Mouse (Mus musculus): ENCODE data around the gene Setd7.
"Not testable (repeated sequence)": the region's sequence is repeated elsewhere in the genome, so short reads cannot be mapped to it uniquely, and the experiment has no call there.

Setd7 gene

DNA sequence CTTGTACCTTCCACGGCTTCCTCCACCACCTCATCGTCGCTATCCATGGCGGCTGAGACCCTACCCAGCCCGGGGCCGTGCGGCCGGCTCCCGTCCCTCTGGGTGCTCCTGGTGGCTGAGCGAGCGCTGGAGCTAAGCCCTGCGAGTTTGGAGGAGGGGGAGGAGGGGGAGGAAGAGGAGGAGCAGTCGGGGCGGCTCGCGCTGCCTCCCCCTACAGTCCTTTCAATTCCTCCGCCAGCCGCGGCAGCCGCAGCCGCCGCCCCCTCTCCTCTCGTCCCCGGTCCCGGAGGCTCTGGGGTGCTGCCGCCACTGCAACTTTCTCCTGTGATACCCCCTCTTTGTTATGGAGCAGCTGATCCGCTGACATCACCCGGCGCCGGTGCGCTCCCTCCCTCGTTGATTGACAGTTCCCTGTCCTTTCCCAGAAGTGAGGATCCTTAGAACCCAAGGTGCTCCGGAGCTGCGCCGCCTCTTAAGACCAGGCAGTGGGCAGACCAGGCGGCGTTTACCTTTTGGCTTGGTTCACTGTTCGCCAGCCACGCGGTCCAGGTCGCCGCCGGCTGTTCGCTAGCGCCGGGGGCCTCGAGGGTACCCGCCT is at the start of gene Setd7:
Gene Setd7, minus strand, starts transcription at position 369 of the 598 bp plus-strand sequence.
- no peak for DNase-seq (ENCODE audit: extremely low read depth, low read depth, low spot score)

DNA sequence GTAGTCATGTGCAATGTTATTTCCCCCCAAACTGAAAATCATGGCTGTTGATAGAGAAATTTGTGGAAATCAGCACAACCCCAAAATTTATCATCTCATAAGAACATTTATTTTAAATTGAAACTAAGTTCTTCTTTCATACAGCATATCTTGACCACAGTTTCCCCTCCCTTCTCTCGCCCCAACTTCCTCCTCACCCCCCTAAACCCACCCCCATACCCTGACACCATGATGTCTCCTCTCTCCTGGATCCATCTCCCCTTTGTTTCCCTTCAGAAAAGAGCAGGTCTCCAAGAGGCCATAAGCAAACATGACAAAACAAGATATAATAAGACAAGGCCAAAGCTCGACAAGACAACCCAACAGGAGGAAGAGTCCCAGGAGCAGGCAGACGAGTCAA is 43.8 kb upstream of the Setd7 start:
- no peak for DNase-seq (ENCODE audit: extremely low read depth, low read depth, low spot score)

DNA sequence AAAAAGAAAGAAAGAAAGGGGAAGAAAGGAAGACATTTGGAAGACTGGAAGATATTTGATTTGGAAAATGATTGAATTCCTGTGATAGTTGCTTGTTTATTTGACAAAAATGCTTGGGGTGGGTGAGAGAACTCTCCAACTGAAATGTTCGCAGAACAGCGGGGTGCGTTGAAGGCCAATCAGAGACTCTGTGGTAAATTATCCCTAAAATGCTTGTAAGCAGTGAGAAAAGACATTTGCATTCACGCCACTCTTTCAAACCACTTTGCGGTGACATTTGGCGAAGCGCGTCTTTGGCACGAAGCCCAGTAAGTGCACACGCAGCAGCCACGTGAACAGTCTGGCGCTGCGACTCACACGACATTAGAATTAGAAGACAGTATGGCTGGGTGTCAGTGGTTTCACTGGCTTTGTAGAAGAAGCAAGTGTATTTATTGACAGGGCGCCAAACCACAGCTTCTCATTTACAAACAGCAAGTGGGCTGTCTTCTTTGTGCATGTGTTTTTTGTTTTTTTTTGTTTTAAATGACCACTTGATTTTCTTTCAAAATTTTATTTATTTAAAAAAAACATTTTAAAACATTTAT is 43.1 kb upstream of the Setd7 start:
- DNase-seq (ENCODE audit: extremely low read depth, low read depth, low spot score), result no peak

DNA sequence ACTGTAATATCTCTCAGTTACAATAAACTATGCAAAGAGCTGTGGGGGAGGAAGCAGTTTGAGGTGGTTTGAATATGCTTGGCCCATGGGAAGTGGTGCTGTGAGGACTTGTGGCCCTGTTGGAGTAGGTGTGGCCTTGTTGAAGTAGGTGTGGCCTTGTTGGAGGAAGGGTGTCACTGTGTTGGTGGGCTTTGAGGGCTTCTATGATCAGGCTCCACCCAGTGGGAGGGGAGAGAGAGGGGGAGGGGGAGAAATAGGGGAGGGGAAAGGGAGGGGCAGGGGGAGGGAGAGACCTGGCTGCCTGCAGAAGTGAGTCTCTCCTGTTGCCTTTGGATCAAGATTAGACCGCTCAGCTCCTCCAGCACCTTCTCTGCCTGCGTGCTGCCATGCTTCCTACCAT is 40.8 kb upstream of the Setd7 start:
- no peak for DNase-seq (ENCODE audit: extremely low read depth, low read depth, low spot score)

DNA sequence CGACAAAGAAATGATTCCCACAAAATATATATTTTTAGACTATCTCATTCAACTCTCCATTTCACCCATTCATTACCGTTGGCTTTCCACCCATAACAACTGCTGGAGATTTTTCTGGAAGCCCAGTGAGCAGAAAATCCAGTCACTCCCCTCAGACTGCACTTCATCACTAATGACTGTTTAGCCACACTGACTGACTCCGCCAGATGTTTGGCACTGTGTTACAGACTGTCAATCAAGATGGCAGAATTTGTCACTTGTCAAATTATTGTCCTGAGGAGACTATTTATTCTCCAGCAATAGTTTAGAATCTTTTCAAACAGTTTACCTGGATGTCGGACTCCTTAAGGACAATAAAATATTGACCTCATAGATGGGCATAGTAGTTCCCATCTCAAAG is 40.0 kb upstream of the Setd7 start:
- no peak for DNase-seq (ENCODE audit: extremely low read depth, low read depth, low spot score)

DNA sequence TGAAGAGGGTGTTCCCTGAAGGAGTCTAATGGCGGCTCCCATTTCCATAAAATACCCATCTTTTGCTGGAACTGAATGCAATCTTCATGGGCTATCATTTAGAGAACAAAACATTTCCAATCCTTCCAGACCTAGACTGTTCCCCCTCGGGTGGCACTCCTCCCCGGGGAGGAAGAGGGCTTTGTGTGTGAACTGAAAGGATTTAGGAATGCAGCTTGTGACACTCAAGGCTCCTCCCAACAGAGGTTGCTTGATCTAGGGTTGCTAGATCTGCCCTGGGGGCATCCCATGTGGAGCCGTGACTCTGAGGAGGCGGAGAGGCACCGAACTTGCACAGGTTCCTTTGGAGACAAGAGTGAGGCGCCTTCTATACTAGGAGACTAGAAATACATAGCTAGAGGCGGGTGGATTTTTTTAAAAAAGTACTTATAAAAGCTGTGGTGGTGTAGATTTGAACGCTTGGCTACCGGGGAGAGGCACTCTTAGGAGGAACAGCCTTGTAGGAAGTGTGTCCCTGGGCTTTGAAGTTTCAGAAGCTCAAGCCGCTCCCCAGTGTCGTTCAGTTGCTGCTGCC is 38.5 kb upstream of the Setd7 start:
- DNase-seq (ENCODE audit: extremely low read depth, low read depth, low spot score), result no peak

DNA sequence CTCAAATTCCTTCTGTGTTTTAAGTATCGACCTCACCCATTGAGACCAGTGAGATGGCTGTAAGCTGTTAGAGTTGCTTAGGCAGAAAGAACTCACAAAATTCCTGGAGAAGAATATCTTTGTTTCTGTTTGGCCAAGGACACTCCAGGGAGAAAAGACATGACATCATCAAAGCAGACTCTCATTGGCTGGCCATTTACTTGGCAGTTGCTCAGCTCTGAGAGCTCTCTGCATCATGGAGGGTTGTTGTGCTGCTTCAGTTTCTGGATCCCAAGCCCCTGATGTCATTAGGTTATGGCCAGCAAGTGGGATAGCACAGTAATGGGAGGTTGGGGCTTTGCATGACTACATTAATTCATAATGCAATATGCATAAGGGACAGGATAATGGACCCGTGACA is 35.9 kb upstream of the Setd7 start:
- no peak for DNase-seq (ENCODE audit: extremely low read depth, low read depth, low spot score)

DNA sequence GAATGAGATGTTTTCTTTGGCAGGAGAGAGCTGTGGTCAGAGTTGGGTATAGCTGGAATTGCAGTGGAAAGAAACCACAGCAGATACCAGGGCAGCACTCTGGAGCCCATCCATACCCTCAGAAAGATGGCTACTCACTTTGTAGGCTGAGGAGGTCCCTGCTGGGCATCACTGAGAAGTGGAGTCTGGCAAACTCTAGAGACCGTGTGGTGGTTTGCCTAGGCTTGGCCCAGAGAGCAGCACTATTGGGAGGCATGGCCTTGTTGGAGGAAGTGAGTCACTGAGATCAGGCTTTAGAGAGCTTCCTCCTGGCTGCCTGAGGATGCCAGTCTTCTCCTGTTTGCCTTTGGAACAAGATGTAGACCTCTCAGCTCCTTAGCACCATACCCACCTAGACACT is 32.8 kb upstream of the Setd7 start:
- DNase-seq (ENCODE audit: extremely low read depth, low read depth, low spot score), result no peak

DNA sequence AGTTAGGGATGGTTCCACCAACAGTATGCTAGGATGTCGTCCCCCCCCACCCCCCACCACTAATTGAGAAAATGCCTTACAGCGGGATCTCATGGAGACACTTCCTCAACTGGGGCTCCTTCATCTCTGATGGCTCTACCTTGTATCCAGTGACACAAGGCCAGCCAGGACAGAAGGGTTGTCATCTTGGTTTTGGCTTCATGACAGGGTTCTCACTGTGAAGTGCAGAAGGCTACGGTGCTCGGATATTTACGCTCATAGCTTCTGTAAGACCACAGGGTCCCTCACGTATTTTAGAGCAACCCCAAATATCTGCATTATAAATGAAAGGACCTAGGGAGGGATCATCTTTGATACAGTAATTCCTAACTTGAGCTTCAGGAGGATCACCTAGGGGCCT is 30.9 kb upstream of the Setd7 start:
- DNase-seq (ENCODE audit: extremely low read depth, low read depth, low spot score), result no peak

DNA sequence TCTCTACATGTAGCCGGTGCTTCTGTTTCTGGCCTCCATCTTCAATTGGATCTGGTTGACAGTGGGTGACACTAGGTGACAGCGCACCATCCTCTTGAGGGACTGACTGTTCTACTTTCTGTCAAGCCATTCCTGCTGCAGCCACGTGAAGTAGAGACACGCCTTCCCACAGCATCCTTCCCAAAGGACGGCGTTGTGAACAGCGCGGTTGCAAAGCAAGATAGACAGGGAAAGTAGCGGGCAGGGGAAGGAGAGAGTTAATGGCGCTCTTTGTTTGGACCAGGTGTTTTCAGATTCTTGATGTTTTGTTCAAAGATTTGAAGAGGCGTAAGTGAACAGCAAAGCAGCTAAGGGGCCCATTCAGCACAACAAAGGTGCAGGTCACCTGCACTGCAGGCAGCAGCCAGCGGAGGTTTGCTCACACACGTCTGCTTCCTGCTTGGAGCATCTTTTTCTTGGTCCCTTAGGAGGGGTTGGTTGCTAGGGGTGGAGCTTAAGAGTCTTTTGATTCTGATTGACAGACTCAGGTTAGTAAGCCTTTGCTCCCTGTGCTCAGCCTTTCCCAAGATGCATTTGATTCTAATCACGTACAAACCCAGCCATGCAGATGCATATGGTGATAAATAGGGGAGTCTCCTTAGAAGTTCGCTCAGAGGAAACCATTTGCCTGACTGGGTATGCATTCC is 29.7 kb upstream of the Setd7 start:
- no peak for DNase-seq (ENCODE audit: extremely low read depth, low read depth, low spot score)

DNA sequence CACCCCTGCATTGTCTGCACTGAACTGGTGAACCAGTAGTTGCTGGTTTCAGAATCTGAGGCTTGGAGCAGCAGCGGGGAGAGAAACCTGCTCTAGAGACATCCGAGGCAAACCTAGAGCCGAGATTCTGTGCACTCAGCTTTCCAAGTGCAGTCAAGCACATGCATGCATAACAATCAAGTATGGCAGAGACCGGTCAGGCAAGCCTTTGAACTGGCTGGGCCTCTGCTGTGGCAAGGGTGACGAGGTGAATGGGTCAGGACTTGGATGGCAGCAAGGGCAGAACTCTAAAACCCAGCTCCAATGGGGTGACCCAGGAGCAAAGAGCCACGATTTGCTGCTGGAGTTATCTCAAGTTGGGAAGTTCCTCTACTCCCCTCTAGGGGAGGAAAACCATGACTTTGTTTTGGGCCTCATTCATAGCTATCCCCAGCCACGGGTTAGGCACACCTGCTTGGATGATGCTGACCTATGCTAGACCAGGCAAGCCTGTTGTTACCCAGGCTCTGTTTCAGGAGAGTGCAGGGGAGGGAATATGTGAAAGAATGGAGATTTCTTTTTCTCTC is 27.1 kb upstream of the Setd7 start:
- DNase-seq (ENCODE audit: extremely low read depth, low read depth, low spot score), result no peak

DNA sequence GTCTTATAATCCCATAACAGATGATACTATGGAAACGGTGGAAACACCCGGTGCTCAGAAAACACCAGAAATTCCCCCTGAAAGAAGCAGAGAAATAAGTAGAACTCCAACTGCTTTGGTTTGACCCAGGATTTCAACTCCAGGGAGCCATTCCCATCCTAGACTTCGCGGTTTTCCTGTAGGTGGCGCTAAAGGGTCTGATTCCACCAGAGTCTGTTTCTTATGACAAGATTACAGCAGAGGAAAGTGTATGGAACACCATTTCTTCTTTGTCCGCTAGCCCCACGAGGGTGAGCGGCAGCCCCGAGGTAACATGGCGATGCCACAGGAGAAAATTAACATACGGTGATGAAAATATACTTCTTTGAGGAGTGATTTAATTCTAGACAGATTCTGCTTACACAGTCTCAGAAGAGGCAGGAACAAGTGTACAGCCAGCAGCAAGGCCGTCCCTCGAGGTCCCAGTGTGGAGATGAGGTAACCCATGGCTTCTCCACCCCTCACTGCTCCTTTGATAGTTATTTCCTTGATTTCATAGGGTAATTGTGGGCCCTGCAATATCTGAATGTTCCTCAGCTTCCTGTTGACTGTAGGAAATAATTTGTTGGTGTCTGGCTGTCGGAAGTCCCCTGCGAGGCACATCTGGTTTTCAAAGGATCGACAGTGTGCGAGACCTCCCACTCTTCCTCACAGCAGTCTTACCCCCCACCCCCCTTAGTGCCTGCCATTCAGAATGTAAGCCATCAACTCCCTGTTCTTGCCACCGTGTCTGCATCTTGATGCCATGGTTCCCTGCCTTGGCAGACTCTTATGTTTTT is 23.1 kb upstream of the Setd7 start:
- DNase-seq (ENCODE audit: extremely low read depth, low read depth, low spot score), result no peak

DNA sequence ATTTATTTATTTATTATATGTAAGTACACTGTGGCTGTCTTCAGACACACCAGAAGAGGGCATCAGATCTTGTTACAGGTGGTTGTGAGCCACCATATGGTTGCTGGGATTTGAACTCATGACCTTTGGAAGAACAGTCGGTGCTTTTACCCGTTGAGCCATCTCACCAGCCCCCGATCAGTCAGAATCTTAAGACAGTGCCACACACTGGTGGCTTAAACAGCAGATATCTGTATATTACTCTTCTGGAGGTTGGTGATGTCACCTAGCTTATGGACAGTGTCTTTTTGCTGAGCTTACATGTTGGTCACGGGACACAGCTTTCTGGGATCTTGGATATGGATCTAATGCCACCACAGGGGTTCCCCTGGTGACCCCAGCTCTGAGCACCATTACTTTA is 18.6 kb upstream of the Setd7 start:
- not testable (repeated sequence) for DNase-seq (ENCODE audit: extremely low read depth, low read depth, low spot score)

DNA sequence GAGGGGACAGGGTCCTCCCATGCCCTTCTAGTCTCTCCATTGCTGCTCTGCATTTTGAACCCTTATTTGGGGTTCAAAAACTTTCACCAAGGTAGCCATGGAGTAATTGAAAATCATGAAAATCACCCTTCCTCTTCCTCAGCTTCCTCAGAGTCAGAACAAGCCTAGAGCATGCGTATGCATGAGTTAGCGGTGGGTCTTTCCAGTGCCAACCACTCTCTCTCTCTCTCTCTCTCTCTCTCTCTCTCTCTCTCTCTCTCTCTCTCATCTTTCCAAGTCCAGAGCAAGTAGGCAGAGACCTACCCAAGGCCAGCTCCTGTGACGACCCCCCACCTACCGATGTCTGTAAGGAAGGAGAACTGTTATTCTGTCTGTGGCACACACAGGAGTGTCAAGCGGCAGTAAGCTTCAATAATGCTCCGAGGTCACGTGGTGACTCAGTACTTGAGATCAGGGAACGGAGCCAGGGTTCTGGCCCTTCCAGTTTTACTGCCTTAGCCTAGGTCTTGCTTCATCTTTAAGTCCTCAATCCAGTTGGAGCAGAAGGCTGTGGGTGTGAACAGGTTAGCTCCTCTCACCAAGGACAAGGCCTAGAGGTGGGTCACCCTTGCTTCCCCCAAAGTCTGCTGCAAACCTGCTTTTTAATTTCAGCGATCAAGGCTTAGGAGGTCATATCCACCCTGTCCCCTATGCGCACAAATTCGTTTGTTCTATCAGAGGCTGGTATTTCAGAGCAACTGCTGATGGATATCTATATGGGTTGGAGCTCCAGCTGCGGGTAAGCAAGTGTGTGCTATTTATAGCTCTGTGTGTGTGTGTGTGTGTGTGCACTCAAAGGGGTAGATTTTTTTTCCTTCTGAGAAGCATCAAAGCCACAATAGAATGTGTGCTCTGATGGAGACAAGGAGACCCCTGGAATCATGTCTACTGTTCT is 17.4 kb upstream of the Setd7 start:
- DNase-seq (ENCODE audit: extremely low read depth, low read depth, low spot score), result peak; percentile 96

DNA sequence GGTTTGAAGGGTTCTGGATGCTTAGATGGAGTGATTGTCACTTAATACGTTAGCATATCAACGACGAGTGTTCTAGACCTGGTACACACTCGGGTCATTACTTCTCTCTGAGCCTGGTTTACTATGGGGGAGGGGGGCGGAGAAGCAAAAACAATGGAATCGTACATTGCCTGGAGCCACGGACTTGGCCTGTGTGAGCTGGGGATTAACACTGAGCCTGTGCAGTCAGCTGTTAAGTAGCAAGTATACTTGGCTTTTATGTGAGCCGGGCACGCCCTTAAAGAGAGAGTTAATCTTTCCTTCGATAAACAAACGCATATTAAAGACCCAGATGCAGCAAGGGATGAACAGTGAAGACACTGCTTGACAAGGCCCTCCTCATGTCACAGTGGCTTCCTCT is 16.7 kb upstream of the Setd7 start:
- DNase-seq (ENCODE audit: extremely low read depth, low read depth, low spot score), result no peak

DNA sequence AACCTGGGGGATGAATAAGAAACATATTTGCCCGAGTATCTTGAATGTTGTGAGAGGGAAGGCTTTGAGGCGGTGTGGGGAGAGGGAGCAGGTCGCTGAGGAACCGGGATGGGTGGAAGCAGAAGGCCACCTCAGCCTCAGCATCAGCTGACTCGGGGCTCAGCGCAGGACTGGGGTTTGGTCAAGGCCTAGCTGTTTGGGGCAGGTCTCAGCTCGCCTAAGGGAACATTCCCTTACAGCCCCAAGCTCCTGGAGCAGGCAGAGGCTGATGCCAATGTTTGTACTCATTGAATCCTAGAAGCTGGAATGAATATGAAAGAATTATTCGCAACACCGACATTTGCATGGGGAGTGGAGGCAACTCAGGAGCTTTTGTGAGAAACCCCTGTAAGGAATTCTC is 13.2 kb upstream of the Setd7 start:
- no peak for DNase-seq (ENCODE audit: extremely low read depth, low read depth, low spot score)

DNA sequence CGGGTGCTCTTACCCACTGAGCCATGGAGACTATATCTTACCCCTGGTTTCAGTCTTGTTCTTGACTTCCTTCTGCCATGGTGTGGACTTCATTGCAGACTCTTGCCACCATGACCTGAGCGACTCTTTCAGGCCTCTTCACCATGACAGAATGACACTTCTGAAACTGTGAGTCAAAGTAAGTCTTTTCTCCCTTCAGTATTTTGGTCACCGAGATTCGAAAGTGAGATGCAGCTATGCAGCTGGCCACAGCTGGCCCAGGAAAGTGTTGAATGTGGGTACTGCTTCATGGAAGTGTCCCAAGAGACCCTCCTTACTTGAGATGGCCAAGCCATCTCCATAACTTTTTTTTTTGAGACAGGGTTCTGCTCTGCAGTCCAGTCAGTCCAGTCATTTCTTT is 9.5 kb upstream of the Setd7 start:
- DNase-seq (ENCODE audit: extremely low read depth, low read depth, low spot score), result no peak

DNA sequence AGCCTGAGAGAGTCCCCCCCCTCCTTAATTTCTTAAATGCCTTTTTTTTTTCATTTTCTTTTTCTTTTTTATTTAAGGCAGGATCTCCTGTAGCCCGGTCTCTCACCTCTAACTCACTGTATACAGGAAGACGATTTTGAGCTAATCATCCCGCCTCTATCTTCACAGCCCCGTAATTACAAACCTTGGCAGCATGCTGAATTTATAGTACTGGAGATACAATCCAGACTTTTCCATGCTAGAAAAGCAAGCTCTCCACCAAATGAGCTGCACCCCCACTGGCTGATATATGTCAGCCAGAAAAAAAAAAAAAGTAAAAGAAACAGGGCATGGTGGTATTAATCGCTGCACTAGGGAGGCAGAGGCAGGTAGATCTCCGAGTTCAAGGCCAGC is 1.3 kb upstream of the Setd7 start:
- no peak for DNase-seq (ENCODE audit: extremely low read depth, low read depth, low spot score)

DNA sequence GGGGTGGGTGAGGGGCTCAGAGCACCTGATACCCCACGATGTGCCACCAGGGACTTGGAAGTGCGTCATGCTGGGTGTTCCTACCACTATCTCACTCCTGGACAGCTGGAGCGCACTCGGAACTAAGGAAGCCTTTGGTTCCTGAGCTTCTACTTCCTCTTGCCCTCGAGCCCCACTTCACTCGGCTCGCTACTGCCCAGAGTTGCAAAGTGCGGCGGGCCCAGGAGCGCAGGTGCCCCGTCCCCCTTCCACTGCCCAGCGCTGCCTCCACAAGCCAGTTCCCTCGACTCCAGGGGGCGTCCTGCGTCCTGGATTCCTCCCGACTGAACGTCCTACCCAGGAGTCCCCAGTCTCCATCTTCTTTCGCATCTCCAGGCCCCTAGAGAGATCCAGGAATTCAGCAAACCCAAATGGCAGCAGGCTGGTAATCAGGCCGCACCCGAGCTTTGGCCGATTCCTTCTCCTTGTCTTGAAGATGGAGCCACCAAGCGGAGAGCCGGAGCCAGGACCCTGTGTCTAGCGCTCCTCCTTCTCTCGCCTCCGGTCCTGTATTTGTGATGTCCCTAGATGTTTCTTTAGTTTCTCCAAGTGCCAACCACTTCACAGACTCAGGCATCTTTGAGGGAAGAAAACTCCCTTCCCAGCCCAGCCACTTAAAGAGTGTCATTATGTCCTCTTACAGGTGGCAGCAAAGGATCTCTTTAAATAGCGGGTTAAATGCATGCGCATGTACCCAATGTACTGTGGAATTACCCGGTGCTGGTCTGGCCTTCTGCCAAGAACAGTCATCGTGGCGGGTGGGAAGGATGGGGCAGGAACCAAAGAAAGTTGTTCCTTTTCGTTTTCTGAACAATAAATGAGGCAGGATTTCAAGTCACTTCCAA is 672 bp upstream of the Setd7 start:
- no peak for DNase-seq (ENCODE audit: extremely low read depth, low read depth, low spot score)
